Mouse (Mus musculus) thymus, adult 2 months (tissue): ENCODE measurements at regions not wholly inside any gene's neighbourhood (a gene's known extent, or its start where the extent isn't known, plus 50 kb on each side); places are given as distances from the start of the nearest gene placed in this dataset.

Experiments
- DNase-seq: peaks from one replicate; pipeline ENCODE4 v3.0.0; 2021
- H3K27ac ChIP-seq: fragments of 200-500 bp; 2 replicates; pipeline ENCODE4 v1.5.1; 2012; ENCODE audit warnings: low read length, control low read depth; ENCODE audit not compliant: control insufficient read depth, insufficient read depth
- H3K27me3 ChIP-seq: fragments of 200-500 bp; 2 replicates; pipeline ENCODE4 v1.6.1; 2012; ENCODE audit warnings: mild to moderate bottlenecking, low read length, moderate library complexity, mixed read lengths; ENCODE audit not compliant: control insufficient read depth, insufficient read depth
- H3K36me3 ChIP-seq: fragments of 200-500 bp; 2 replicates; pipeline ENCODE4 v1.6.1; 2012; ENCODE audit warnings: mild to moderate bottlenecking, low read length, moderate library complexity; ENCODE audit not compliant: control insufficient read depth, insufficient read depth
- H3K4me1 ChIP-seq: fragments of 200-500 bp; replicated peaks from 2 replicates; pipeline ENCODE4 v1.6.1; 2012; ENCODE audit warnings: low read length; ENCODE audit not compliant: control insufficient read depth, insufficient read depth
- H3K4me3 ChIP-seq: fragments of 200-500 bp; 2 replicates; pipeline ENCODE4 v1.5.1; 2012; ENCODE audit warnings: mild to moderate bottlenecking, low read length, control low read depth, moderate library complexity; ENCODE audit not compliant: control insufficient read depth, insufficient read depth
- CTCF ChIP-seq: fragments of 200-500 bp; IDR thresholded peaks from 2 replicates; pipeline ENCODE4 v1.5.1; 2012; ENCODE audit warnings: mild to moderate bottlenecking, control low read depth, low read length, moderate library complexity, borderline replicate concordance; ENCODE audit not compliant: control insufficient read depth, poor library complexity, insufficient read depth; ENCODE audit errors: extremely low read depth
- POLR2A ChIP-seq: fragments of 200-500 bp; IDR thresholded peaks from 2 replicates; pipeline ENCODE4 v1.6.1; 2012; ENCODE audit warnings: mild to moderate bottlenecking, low read length, control low read depth, moderate library complexity; ENCODE audit not compliant: control insufficient read depth, poor library complexity, insufficient read depth; ENCODE audit errors: extremely low read depth
- WGBS: fragments of 180-500 bp; shearing (Covaris S2); methylation state at CpG from one replicate; pipeline ENCODE4 v1.1.7; 2018; 5-methylcytosine and 5-hydroxymethylcytosine counted together

- Histone ChIP-seq H3K4me1 (no peaks in the 10 kb centered on the region), H3K27me3 (no peaks in the 10 kb centered on the region), H3K27ac (no peak overlapping the region), H3K4me3 (no peak overlapping the region), H3K36me3 (no peaks in the 10 kb centered on the region)
- 92% methylated on average over 7 of the region's 7 CpGs for WGBS
- DNase-seq, result no peak
- TF ChIP-seq POLR2A (no peak), CTCF (no peak)
These were observed 70.6 kb downstream of the Npy start for GRCm38 (mm10) chr6:49893113-49893512.

- Histone ChIP-seq H3K36me3 (no peaks in the 10 kb centered on the region), H3K27ac (no peak overlapping the region), H3K4me3 (no peak overlapping the region), H3K27me3 (no peaks in the 10 kb centered on the region), H3K4me1 (no peaks in the 10 kb centered on the region)
- 97% methylated on average over 3 of the region's 3 CpGs for WGBS
- no peak for DNase-seq
- TF ChIP-seq POLR2A (no peak), CTCF (no peak)
These were observed 76.6 kb downstream of the Npy start for GRCm38 (mm10) chr6:49899146-49899545.

GRCm38 (mm10) chr6:49901512-49901911 lies 79.0 kb downstream of the Npy start:
- no peak overlapping the region for H3K4me3 ChIP-seq
- TF ChIP-seq POLR2A (no peak), CTCF (no peak)
- DNase-seq, result no peak
- WGBS, result 88% methylated on average over 6 of the region's 6 CpGs
- no peaks in the 10 kb centered on the region for H3K27me3 ChIP-seq
- H3K4me1 ChIP-seq, result no peaks in the 10 kb centered on the region
- H3K27ac ChIP-seq, result no peak overlapping the region
- H3K36me3 ChIP-seq, result no peaks in the 10 kb centered on the region

GRCm38 (mm10) chr6:49904001-49904400 lies 81.5 kb downstream of the Npy start:
- Histone ChIP-seq H3K27ac (no peak overlapping the region), H3K36me3 (no peaks in the 10 kb centered on the region), H3K4me3 (no peak overlapping the region), H3K4me1 (no peaks in the 10 kb centered on the region), H3K27me3 (no peaks in the 10 kb centered on the region)
- DNase-seq, result no peak
- 86% methylated on average over 6 of the region's 6 CpGs for WGBS
- TF ChIP-seq POLR2A, result no peak
- no peak for TF ChIP-seq CTCF

GRCm38 (mm10) chr6:49906456-49906855 lies 83.9 kb downstream of the Npy start:
- no peak for DNase-seq
- TF ChIP-seq CTCF, result no peak
- no peak for TF ChIP-seq POLR2A
- H3K4me3 ChIP-seq, result no peak overlapping the region
- 94% methylated on average over 2 of the region's 2 CpGs for WGBS
- no peaks in the 10 kb centered on the region for H3K36me3 ChIP-seq
- no peaks in the 10 kb centered on the region for H3K4me1 ChIP-seq
- H3K27ac ChIP-seq, result no peak overlapping the region
- H3K27me3 ChIP-seq, result no peaks in the 10 kb centered on the region

GRCm38 (mm10) chr6:49919089-49919812 lies 96.7 kb downstream of the Npy start:
- 65% methylated on average over 7 of the region's 7 CpGs for WGBS

GRCm38 (mm10) chr6:49919813-49920170 lies 97.3 kb downstream of the Npy start:
- no peak overlapping the region for H3K27ac ChIP-seq
- TF ChIP-seq POLR2A, result no peak
- no peak for TF ChIP-seq CTCF
- 97% methylated on average over 1 of the region's 1 CpGs for WGBS
- no peak for DNase-seq
- H3K4me1 ChIP-seq, result no peaks in the 10 kb centered on the region
- no peaks in the 10 kb centered on the region for H3K27me3 ChIP-seq
- no peaks in the 10 kb centered on the region for H3K36me3 ChIP-seq
- no peak overlapping the region for H3K4me3 ChIP-seq

More at GRCm38 (mm10) chr6:49919089-49919812, 96.7 kb downstream of the Npy start:
- Histone ChIP-seq H3K27me3 (no peaks in the 10 kb centered on the region), H3K4me1 (no peaks in the 10 kb centered on the region), H3K27ac (no peak overlapping the region), H3K36me3 (no peaks in the 10 kb centered on the region), H3K4me3 (no peak overlapping the region)
- TF ChIP-seq CTCF (no peak), POLR2A (no peak)
- DNase-seq, result no peak
